Mouse (Mus musculus) forebrain, embryonic 12.5 days (tissue): ENCODE data around the gene Snx17. TPM values are rescaled to one million over a fixed set of nuclear protein-coding genes. Genes with fewer than 3 reads are reported as not detected.

Source experiments
- ATAC-seq: fragments of 200-750 bp; cut with Nextera tagmentation; 2 replicates; pipeline ENCODE4 v1.8.0; 2017; ENCODE audit warnings: moderate TSS enrichment; ENCODE audit not compliant: low FRiP score
- H3K27ac ChIP-seq: fragments of 300-500 bp; sonication (generic); 2 replicates; pipeline ENCODE4 v1.5.1; 2016; ENCODE audit warnings: mild to moderate bottlenecking
- H3K27me3 ChIP-seq: fragments of 300-500 bp; sonication (generic); 2 replicates; pipeline ENCODE4 v1.6.1; 2016; ENCODE audit warnings: mild to moderate bottlenecking
- H3K36me3 ChIP-seq: fragments of 300-500 bp; sonication (generic); replicated peaks from 2 replicates; pipeline ENCODE4 v1.6.1; 2016; ENCODE audit warnings: mild to moderate bottlenecking
- H3K4me1 ChIP-seq: fragments of 300-500 bp; sonication (generic); 2 replicates; pipeline ENCODE4 v1.6.1; 2016
- H3K4me2 ChIP-seq: fragments of 300-500 bp; sonication (generic); 2 replicates; pipeline ENCODE4 v1.6.1; 2016; ENCODE audit warnings: mild to moderate bottlenecking, moderate library complexity
- H3K4me3 ChIP-seq: fragments of 300-500 bp; sonication (generic); replicated peaks from 2 replicates; pipeline ENCODE4 v1.5.1; 2016; ENCODE audit warnings: mild to moderate bottlenecking
- H3K9ac ChIP-seq: fragments of 300-500 bp; sonication (generic); 2 replicates; pipeline ENCODE4 v1.6.1; 2016; ENCODE audit warnings: mild to moderate bottlenecking
- H3K9me3 ChIP-seq: fragments of 300-500 bp; sonication (generic); 2 replicates; pipeline ENCODE4 v1.6.1; 2016
- WGBS: fragments of 180-500 bp; shearing (Covaris S2); methylation state at CpG from one replicate; pipeline ENCODE4 v1.1.7; 2016; 5-methylcytosine and 5-hydroxymethylcytosine counted together
- polyA plus RNA-seq: library from polyadenylated mRNA; unstranded; fragments of >200 nt; fragmentation: Nextera tagmentation; extraction: Ambion mirVana; gene quantifications from 2 replicates; pipeline ENCODE4 v1.2.1, GENCODE M21; 2016

The Snx17 gene
- polyA plus RNA-seq, 1 experiment from 2014 or later: 141 TPM

DNA sequence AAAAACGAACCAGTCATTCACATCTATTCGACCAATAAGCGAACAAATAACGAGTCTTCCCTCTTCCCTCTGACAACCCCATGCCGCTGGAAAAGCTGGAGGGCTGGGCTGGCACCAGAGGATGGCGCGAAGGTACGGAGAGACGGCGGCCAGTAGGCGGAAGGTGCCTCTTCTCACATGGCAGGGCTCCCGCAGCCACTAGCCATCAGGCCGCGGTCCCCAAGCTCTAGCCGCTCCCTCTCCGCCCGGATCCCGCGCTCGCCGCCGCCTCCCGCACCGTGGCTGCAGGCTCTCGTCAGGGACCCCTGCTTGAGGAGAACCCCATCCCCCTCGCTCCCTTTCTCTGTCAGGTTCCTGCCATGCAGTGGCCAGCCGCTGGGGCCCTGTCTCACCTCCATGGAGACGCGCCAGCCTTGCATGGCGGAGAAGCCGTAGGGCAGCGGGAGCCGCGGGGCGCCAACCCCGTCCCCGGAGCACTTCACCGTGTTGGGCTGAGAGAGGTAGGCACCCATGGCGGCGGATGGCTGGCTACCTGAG is 27.0 kb downstream of the Snx17 start:
- peaks cover 9% of the 10 kb centered on the region for H3K4me1 ChIP-seq
- ATAC-seq: no peak; the same call in 1 of the 2 replicates
- H3K27me3 ChIP-seq: no peaks in the 10 kb centered on the region
- WGBS: 0% methylated on average over 38 of the region's 40 CpGs
- H3K9me3 ChIP-seq: no peaks in the 10 kb centered on the region
- H3K4me2 ChIP-seq: peak overlapping the region; percentile 77
- H3K27ac ChIP-seq: peak overlapping the region; percentile 93
- H3K4me3 ChIP-seq: peak overlapping the region; percentile 98
- peak overlapping the region; percentile 90 for H3K9ac ChIP-seq
- no peaks in the 10 kb centered on the region for H3K36me3 ChIP-seq

DNA sequence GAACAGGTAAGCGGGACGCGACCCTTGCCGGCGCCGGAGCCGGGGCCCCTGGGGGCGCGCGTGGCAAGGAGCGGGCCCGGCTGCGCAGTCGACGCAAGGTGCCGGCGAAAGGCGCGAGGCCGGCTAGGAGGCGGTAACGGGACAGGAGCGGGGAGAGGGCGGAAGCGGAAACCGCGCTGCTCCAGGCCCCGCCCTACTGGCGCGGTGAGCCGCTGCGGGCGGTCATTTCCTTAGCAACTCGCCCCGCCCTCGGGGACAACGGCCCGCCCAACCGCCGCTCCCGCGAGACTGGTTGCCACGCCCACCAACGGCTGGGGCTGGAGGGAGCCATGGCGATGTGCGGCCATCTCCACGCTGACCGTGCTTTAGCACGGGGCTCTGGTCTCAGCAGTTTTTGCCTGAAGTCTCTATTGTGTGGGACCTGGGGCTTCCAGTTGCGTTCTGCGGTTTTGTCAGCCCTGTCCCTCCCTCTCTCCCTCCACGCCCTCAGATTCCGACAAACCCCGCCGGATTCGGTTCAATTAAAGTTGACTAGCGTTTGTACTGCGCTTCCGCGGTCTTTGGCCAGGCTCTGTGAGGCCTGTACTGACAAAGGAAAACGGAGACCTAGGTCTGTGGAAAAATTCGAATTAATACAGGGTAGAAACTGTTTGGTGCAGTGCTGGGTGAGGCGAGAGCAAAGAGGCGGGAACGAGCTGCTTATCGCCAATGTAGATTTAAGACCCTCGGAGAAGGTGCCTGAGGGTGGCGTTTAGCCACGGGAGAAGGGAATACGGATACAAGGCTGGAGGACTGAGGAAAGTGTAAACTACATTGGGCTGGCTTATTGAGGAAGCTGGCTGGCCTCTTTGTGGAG is 27.6 kb downstream of the Snx17 start, which contains the start of gene Ppm1g:
TSS of gene Ppm1g (minus strand) at position 240 of the 856 bp plus-strand sequence.
- no peaks in the 10 kb centered on the region for H3K36me3 ChIP-seq
- ATAC-seq: peak; percentile 96

DNA sequence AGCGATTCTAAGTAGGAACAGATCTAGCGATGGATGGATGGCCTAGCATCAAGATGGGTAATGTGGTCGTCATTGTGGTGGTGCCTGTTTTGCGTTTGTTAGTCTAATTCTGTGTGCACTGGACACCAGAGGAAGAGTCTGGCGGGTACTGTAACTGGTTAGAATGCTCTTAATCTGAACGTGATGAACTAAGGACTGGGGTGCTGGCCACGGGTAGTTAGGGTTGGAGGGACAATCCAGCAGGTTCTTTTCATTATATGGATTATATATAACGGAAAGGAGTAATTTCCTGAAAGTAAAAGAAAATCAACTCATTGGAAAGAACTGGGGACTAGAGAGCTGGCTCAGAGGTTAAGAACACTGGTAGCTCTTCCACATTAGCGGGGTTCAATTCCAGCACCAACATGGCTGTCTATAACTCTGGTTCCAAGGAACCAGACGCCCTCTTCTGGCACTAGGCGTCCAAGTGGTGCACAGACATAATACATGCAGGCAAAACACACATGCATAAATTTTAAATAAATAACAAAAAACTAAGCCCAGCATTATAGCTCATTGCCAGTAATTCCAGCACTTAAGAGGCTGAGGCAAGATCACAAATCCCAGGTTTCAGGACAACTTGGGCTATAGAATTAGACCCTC is 28.4 kb downstream of the Snx17 start:
- Histone ChIP-seq H3K4me3 (peak overlapping the region; percentile 98), H3K4me1 (peaks cover 9% of the 10 kb centered on the region), H3K9ac (peak overlapping the region; percentile 90), H3K27me3 (no peaks in the 10 kb centered on the region), H3K27ac (peak overlapping the region; percentile 93), H3K36me3 (no peaks in the 10 kb centered on the region), H3K4me2 (peak overlapping the region; percentile 77), H3K9me3 (no peaks in the 10 kb centered on the region)
- 10% methylated on average over 11 of the region's 11 CpGs for WGBS
- no peak; the same call in 1 of the 2 replicates for ATAC-seq

More for the DNA sequence above, 27.6 kb downstream of the Snx17 start, which contains the start of gene Ppm1g:
- peak within 1 kb of the TSS; percentile 77 for H3K4me2 ChIP-seq
- WGBS: under 1% methylated on average over 66 of the region's 70 CpGs
- H3K9me3 ChIP-seq: no peaks in the 10 kb centered on the region
- H3K4me3 ChIP-seq: peak within 1 kb of the TSS; percentile 98
- H3K27ac ChIP-seq: peak within 1 kb of the TSS; percentile 93
- H3K9ac ChIP-seq: peak within 1 kb of the TSS; percentile 90
- H3K4me1 ChIP-seq: peaks cover 9% of the 10 kb centered on the region
- no peaks in the 10 kb centered on the region for H3K27me3 ChIP-seq

DNA sequence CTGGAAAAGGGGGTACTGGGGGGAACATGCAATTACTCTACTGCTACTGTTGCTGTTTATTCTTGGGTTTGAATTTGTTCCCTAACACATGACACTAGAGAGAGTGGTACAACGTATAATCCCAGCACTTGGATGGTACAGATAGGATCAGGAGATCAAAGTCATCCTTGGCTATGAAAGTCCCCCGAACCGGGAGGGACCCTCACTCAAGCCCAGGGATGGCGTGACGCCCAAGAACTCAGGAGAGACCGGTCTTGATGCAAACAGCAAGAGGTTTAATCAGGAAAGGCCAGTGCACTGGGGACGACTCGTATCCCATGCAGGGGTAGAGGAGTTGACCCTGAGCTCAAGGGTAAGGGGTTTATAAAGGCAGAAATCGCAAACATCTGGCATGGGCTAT is 29.7 kb downstream of the Snx17 start:
- WGBS: 94% methylated on average over 9 of the region's 9 CpGs
- ATAC-seq: no peak
- Histone ChIP-seq H3K9me3 (no peaks in the 10 kb centered on the region), H3K4me1 (peaks cover 9% of the 10 kb centered on the region), H3K9ac (no peak overlapping the region), H3K27ac (no peak overlapping the region), H3K27me3 (no peaks in the 10 kb centered on the region), H3K36me3 (no peaks in the 10 kb centered on the region), H3K4me3 (no peak overlapping the region), H3K4me2 (no peak overlapping the region)

DNA sequence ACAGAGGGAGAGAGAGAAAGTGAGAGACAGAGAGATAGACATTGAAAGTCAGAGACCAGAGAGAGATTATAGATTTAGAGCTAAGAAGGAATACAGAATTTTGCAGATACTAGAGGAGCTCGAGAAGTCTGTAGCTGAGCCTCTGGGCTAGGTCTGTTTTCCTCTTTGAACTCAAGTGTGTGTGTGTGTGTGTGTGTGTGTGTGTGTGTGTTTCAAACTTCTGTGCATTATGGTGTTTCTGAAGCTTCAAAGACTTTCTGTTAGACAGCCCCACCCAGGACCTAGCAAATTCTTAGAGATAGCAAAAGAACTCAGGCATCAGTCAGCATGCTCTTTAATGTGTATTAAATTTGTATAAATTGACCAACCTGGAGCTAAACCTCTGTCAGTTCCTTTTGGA is 33.6 kb downstream of the Snx17 start:
- WGBS: 76% methylated on average over 1 of the region's 1 CpGs
- Histone ChIP-seq H3K4me1 (no peaks in the 10 kb centered on the region), H3K27ac (no peak overlapping the region), H3K9ac (no peak overlapping the region), H3K4me3 (no peak overlapping the region), H3K4me2 (no peak overlapping the region), H3K36me3 (no peaks in the 10 kb centered on the region), H3K27me3 (no peaks in the 10 kb centered on the region; the same call in 1 of the 2 replicates), H3K9me3 (no peaks in the 10 kb centered on the region)
- no peak for ATAC-seq

DNA sequence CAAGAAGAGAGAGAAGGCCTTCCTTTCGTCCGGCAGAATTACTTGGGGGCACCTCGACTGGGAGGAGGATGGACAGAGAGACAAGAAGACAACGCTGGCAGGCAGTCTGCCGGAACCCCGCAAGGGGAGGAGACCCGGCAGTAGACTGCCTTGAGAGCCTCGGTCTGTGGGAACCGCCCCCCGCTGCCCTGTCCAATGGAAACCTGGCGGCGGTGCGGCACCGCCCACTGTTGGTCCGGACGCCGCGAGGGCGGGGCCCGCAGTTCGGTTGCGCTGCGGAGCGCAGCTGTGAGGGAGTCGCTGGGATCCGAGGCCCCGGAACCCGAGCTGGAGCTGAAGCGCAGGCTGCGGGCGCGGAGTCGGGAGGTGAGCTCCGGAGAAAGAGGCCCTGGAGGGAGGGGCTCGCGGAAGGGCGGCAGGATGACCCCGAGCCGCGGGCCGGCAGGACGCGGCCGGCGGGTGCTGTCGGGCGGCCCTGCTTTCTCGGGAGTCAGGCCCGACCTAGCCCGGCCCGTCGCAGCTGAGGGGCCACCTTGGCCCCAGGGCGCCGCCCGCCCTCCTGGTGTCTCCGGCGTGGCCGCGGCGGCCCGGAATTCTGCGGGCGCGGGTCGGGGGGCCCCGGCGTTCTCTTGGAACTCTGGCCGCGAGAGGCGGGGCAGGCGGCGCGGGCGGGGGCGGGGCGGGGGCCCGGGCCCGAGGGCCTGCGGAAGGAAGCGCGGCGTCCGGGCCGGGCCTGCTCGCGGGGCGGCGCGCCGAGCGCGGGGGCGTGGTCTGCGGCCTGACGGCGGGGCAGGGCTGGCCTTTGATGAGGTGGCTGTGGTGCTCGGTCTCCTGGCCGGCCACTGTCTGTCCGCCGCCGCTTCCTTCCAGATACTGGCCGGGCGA is 47.9 kb downstream of the Snx17 start, which contains the start of the genes Nrbp1 and Gm9970:
TSS of gene Nrbp1 (plus strand) at position 228 of the 885 bp plus-strand sequence.
TSS of gene Gm9970 (minus strand) at position 596 of the 885 bp plus-strand sequence.
- H3K27ac ChIP-seq: peak within 1 kb of the TSS; percentile 98
- no peaks in the 10 kb centered on the region for H3K27me3 ChIP-seq
- peak within 1 kb of the TSS; percentile 98 for H3K4me3 ChIP-seq
- H3K4me2 ChIP-seq: peak within 1 kb of the TSS; percentile 85
- H3K4me1 ChIP-seq: peaks cover 13% of the 10 kb centered on the region
- peaks cover 23% of the 10 kb centered on the region for H3K36me3 ChIP-seq
- WGBS: under 1% methylated on average over 99 of the region's 103 CpGs
- ATAC-seq: peak; percentile 99
- H3K9ac ChIP-seq: peak within 1 kb of the TSS; percentile 96
- 0 out of 2 replicates have a peak, but pooled peaks cover 3% of the 10 kb centered on the region for H3K9me3 ChIP-seq

DNA sequence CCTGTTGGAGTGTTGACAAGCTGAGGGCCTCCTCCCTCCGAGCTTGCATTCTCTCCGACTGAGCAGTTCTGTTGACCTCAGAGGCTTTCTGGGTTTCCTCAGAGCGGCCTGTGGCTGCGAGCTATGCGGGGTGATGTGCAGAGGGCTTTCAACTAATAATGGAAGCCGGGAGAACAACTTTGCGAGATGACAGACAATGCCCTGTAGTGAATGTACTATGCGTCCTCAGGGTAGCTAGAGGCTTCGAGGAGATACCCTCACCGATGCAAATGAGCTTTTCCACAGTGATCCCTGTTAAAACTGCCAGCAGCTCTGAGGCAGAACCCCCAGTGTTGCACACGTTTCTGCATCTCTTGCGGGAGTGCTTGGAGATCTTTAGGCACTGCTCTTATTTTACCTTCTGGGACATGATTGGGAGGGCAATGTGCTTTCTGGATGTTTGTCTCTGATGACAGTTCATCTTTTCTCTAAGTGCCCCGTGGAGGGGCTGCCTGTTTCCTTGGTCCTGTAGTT is 48.6 kb downstream of the Snx17 start:
- no peaks in the 10 kb centered on the region for H3K9me3 ChIP-seq
- under 1% methylated on average over 13 of the region's 13 CpGs for WGBS
- peak overlapping the region; percentile 98 for H3K27ac ChIP-seq
- no peak for ATAC-seq
- peak overlapping the region; percentile 85 for H3K4me2 ChIP-seq
- peak overlapping the region; percentile 96 for H3K9ac ChIP-seq
- peaks cover 30% of the 10 kb centered on the region for H3K36me3 ChIP-seq
- peak overlapping the region; percentile 98 for H3K4me3 ChIP-seq
- no peaks in the 10 kb centered on the region for H3K27me3 ChIP-seq
- peaks cover 13% of the 10 kb centered on the region for H3K4me1 ChIP-seq

DNA sequence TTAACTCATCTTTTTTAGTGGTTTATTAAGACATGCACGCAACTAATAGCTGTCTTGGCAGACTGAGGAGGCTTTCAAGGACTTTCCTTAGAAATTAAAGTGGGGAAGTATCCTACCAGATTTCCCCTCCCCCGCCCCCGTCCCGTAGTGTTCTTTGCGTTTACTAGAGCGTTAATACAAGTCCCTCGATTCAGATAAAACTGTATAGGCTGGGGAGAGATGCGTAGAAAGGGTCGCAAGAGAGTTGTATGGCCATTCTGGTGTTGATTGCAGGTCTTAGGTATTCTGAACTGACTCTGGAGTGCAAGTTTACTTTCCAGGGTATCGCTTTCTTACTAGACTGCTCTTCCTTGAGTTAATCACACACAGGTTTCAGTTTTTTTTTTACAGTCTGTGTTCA is 49.2 kb downstream of the Snx17 start:
- Histone ChIP-seq H3K36me3 (peaks cover 36% of the 10 kb centered on the region), H3K9ac (peak overlapping the region; percentile 96), H3K4me2 (peak overlapping the region; percentile 85), H3K9me3 (no peaks in the 10 kb centered on the region), H3K4me1 (peaks cover 13% of the 10 kb centered on the region), H3K4me3 (peak overlapping the region; percentile 98), H3K27ac (no peak overlapping the region), H3K27me3 (no peaks in the 10 kb centered on the region)
- 23% methylated on average over 10 of the region's 10 CpGs for WGBS
- ATAC-seq: no peak

Other genes with a start within 250 kb of the Snx17 start
- 6.4 and 7.3 TPM in 2 replicates for gene Cgref1, start 247.6 kb upstream of the Snx17 start, polyA plus RNA-seq
- gene Preb, start 232.9 kb upstream of the Snx17 start, polyA plus RNA-seq: 131 and 133 TPM in 2 replicates
- gene Tcf23, start 224.6 kb upstream of the Snx17 start, polyA plus RNA-seq: not detected in 2 replicates
- gene Atraid, start 144.9 kb upstream of the Snx17 start, polyA plus RNA-seq: 96.6 and 100 TPM in 2 replicates
- 11.1 and 12.1 TPM in 2 replicates for gene Slc5a6, start 144.3 kb upstream of the Snx17 start, polyA plus RNA-seq
- gene Cad, start 138.4 kb upstream of the Snx17 start, polyA plus RNA-seq: 45.4 and 54.1 TPM in 2 replicates
- not detected in 2 replicates for gene Dnajc5g, start 86.9 kb upstream of the Snx17 start, polyA plus RNA-seq
- 2.3 and 2.9 TPM in 2 replicates for gene Slc30a3, start 85.0 kb upstream of the Snx17 start, polyA plus RNA-seq
- not detected in 2 replicates for gene Trim54, start 76.5 kb upstream of the Snx17 start, polyA plus RNA-seq
- gene Ucn, start 54.4 kb upstream of the Snx17 start, polyA plus RNA-seq: not detected in 2 replicates
- 47.0 and 47.2 TPM in 2 replicates for gene Mpv17, start 39.0 kb upstream of the Snx17 start, polyA plus RNA-seq
- 1.7 and 2.1 TPM in 2 replicates for gene Gm29609, start 13.3 kb upstream of the Snx17 start, polyA plus RNA-seq
- gene Gtf3c2, start 13.1 kb upstream of the Snx17 start, polyA plus RNA-seq: 102 and 110 TPM in 2 replicates
- 65.0 and 72.0 TPM in 2 replicates for gene Eif2b4, start 203 bp downstream of the Snx17 start, polyA plus RNA-seq
- 14.3 and 17.7 TPM in 2 replicates for gene Zfp513, start 9.1 kb downstream of the Snx17 start, polyA plus RNA-seq
- gene Ppm1g, start 27.5 kb downstream of the Snx17 start, polyA plus RNA-seq: 169 TPM in 2 replicates
- gene Nrbp1, start 47.6 kb downstream of the Snx17 start, polyA plus RNA-seq: 137 and 139 TPM in 2 replicates
- gene Gm9970, start 48.0 kb downstream of the Snx17 start, polyA plus RNA-seq: 0.54 and 0.89 TPM in 2 replicates
- 4.7 and 6.7 TPM in 2 replicates for gene Krtcap3, start 58.5 kb downstream of the Snx17 start, polyA plus RNA-seq
- gene Ift172, start 97.9 kb downstream of the Snx17 start, polyA plus RNA-seq: 46.1 and 47.8 TPM in 2 replicates
- 62.2 and 66.3 TPM in 2 replicates for gene Fndc4, start 102.9 kb downstream of the Snx17 start, polyA plus RNA-seq
- 0.24 TPM in 1 of 2 replicates, not detected in the other for gene Gckr, start 104.2 kb downstream of the Snx17 start, polyA plus RNA-seq